Mouse (Mus musculus) testis, adult 2 months (tissue): ENCODE data around the gene Pi4ka. TPM values are rescaled to one million over a fixed set of nuclear protein-coding genes. Genes with fewer than 3 reads are reported as not detected.

Experiments used
- H3K27ac ChIP-seq: fragments of 200-500 bp; 2 replicates; pipeline ENCODE4 v1.5.1; 2012; ENCODE audit warnings: low read depth, low read length; ENCODE audit not compliant: control insufficient read depth, insufficient read depth
- H3K27me3 ChIP-seq: fragments of 200-500 bp; 2 replicates; pipeline ENCODE4 v1.6.1; 2012; ENCODE audit warnings: mild to moderate bottlenecking, low read length, moderate library complexity; ENCODE audit not compliant: control insufficient read depth, insufficient read depth
- H3K36me3 ChIP-seq: fragments of 200-500 bp; 2 replicates; pipeline ENCODE4 v1.6.1; 2012; ENCODE audit warnings: mild to moderate bottlenecking, low read length; ENCODE audit not compliant: control insufficient read depth, insufficient read depth
- H3K4me1 ChIP-seq: fragments of 200-500 bp; 2 replicates; pipeline ENCODE4 v1.6.1; 2012; ENCODE audit warnings: low read length; ENCODE audit not compliant: control insufficient read depth, insufficient read depth
- H3K4me3 ChIP-seq: fragments of 200-500 bp; 2 replicates; pipeline ENCODE4 v1.5.1; 2012; ENCODE audit warnings: low read depth, mild to moderate bottlenecking, low read length, moderate library complexity, mixed read lengths; ENCODE audit not compliant: control insufficient read depth
- CTCF ChIP-seq: fragments of 200-500 bp; IDR thresholded peaks from 2 replicates; pipeline ENCODE4 v1.5.1; 2012; ENCODE audit warnings: low read depth, mild to moderate bottlenecking, inconsistent platforms, low read length, moderate library complexity; ENCODE audit not compliant: control insufficient read depth, insufficient read depth, insufficient replicate concordance
- POLR2A ChIP-seq: fragments of 200-500 bp; IDR thresholded peaks from 2 replicates; pipeline ENCODE4 v1.6.1; 2012; ENCODE audit warnings: low read depth, mild to moderate bottlenecking, inconsistent platforms, low read length, moderate library complexity; ENCODE audit not compliant: control insufficient read depth
- polyA plus RNA-seq: library from polyadenylated mRNA; depleted of rRNA; stranded (reverse); fragments of >200 nt; gene quantifications from 2 replicates; pipeline ENCODE4 v1.2.3, GENCODE M21; 2012

Gene Pi4ka
- polyA plus RNA-seq, 1 experiment = 88.7 TPM

DNA sequence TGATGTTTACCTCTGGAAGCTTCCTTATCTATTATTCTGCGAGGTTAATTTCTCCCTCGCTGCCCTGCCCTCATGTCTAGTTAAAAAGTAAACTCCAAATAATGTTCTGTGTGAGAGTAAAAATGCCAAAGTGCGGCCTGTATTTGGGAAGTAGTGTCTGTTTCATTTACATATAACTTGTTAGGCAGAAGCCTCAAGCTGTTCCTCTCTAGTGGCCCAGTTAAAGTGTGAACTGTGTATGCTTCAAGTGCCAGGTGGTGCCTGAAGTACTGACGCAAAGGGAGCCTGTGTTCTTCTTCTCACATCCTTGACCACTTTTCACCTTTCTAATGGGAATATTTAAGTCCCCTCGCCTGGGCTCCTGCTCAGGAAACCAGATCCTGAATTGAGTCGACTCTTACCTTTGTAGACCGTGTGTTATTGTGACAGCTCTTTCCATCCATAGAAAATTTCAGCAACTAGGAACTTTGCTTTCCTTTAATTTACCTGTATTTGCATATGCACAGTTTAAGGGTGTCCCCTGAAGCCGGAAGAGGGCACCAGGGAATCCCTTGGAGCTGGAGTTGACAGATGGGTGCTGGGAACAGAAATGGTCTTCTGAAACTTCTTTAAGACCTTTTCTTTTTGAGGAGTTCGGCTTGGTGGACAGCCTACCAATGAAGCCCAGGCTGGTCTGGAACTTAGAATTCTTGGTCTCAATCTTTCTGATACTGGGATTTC is 558 bp upstream of the Pi4ka start:
- TF ChIP-seq CTCF (no peak), POLR2A (no peak)
- peak overlapping the region; percentile 100 for H3K4me3 ChIP-seq
- H3K27me3 ChIP-seq = no peaks in the 10 kb centered on the region
- H3K27ac ChIP-seq = no peak overlapping the region
- H3K36me3 ChIP-seq = no peaks in the 10 kb centered on the region
- peaks cover 2% of the 10 kb centered on the region; the same call in 1 of the 2 replicates for H3K4me1 ChIP-seq

DNA sequence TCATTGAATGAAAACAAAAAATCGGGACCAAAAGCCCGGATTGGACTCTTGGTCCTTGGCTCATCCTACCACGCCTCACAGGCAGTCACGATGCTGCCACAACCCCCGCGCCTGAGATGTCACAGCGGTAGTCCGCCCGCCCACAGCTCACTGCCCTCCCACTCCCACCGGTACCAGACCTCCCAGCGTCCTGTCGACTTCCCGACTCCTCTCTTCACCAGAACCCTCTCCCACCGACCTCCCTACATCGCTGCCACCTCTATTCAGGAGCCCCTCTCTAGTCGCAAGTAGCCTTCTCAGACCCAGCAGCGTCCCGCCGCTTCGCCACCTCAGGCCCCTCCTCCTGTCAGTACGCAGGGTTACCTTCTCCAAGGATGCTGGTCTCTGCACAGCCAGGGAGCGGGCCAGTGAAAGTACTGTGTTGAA is 830 bp downstream of the Pi4ka start:
- Histone ChIP-seq H3K27ac (peak overlapping the region; percentile 80), H3K4me3 (peak overlapping the region; percentile 100), H3K27me3 (no peaks in the 10 kb centered on the region), H3K4me1 (peaks cover 2% of the 10 kb centered on the region; the same call in 1 of the 2 replicates), H3K36me3 (no peaks in the 10 kb centered on the region)
- TF ChIP-seq CTCF (no peak), POLR2A (no peak; the same call in 1 of the 2 replicates)

DNA sequence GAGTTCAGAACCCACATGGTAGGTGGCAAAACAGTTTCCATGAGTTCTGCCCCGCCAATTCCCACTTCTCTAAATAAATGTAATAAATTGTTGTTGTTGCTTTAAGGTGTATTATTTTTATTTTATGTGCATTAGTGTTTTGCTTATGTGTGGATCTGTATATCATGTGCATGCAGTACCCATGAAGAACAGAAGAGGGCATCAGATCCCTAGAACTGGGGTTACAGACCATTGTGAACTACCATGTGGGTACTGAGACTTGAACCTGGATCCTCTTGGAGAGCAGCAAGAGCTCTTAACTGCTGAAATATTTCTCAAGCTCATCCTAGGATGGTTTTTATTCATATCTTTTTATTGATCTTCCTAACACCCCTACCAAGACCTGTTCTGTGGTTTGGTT is 3.3 kb downstream of the Pi4ka start:
- H3K4me3 ChIP-seq = no peak overlapping the region
- TF ChIP-seq POLR2A (no peak), CTCF (no peak)

DNA sequence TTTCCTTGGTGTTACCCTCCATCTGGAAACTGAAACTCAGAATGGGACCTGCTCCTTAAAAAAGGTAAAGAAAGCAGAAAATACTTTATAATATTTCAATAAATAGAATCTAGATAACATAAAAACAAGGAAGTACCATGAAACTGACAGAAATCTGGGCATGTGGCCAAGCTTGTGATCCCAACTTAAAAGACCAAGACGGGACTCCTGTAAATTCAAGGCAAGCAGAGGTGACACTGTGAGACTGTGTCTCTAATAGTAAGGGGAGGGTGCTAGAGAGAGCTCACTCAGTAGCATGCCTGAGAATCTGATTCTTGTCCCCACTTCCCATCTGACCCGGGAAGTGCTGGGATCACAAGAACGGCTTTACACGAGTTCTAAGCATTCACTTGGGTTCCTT is 13.3 kb downstream of the Pi4ka start:
- H3K4me3 ChIP-seq = no peak overlapping the region
- H3K27me3 ChIP-seq = no peaks in the 10 kb centered on the region
- no peak for TF ChIP-seq CTCF
- TF ChIP-seq POLR2A = no peak
- no peaks in the 10 kb centered on the region for H3K36me3 ChIP-seq
- no peak overlapping the region for H3K27ac ChIP-seq
- no peaks in the 10 kb centered on the region for H3K4me1 ChIP-seq

More for the DNA sequence above, 3.3 kb downstream of the Pi4ka start:
- Histone ChIP-seq H3K27ac (no peak overlapping the region), H3K27me3 (no peaks in the 10 kb centered on the region), H3K4me1 (peaks cover 2% of the 10 kb centered on the region; the same call in 1 of the 2 replicates), H3K36me3 (no peaks in the 10 kb centered on the region)

DNA sequence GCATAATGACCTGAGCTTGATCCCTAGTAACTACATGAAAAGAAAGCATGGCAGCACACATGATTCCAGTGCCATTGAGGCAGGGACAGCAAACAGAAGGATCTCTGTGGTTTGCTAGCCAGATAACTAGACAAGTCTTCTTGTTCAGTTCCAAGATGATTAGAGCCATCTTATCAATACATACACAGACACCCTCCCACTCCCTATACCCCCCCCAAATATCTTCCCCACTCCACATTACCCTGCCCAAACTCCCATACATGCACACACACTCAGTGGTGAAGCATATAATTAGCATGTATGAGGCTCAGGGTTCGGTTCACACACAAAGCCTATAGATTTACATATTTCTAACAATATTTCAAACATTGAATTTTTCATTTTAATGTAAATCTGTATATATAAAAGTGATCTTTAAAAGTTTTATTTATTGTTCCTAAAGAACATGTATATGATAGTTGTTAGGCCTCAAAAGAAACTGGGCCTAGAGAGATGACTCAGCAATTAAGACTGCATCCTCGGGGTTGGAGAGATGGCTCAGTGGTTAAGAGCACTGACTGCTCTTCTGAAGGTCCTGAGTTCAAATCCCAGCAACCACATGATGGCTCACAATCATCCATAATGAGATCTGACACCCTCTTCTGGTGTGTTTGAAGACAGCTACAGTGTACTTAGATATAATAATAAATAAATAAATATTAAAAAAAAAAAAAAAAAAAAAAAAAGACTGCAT is 22.4 kb downstream of the Pi4ka start:
- no peak for TF ChIP-seq POLR2A
- no peak for TF ChIP-seq CTCF
- Histone ChIP-seq H3K27ac (no peak overlapping the region), H3K27me3 (no peaks in the 10 kb centered on the region), H3K36me3 (no peaks in the 10 kb centered on the region), H3K4me3 (no peak overlapping the region), H3K4me1 (no peaks in the 10 kb centered on the region)

DNA sequence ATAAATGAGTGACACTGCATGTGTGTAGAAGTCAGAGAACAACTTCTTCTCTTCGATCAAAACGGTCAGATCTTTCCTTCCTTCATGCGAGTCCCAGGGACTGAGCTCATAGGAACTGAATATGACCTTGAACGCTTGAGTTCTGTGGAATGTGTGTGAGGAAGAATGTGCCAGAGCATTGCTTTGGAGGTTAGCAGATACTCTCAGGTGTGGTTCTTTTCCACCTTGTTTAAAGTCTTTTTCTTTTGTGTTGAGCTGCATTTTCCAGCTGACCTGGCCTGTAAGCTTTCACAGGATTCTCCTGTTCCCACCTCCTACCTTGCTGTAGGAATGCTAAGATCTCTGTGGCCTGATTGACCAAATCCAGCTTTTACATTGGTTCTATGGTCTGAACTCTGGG is 23.8 kb downstream of the Pi4ka start:
- Histone ChIP-seq H3K36me3 (no peaks in the 10 kb centered on the region), H3K27me3 (no peaks in the 10 kb centered on the region), H3K27ac (no peak overlapping the region), H3K4me1 (no peaks in the 10 kb centered on the region), H3K4me3 (no peak overlapping the region)
- TF ChIP-seq CTCF = no peak
- no peak for TF ChIP-seq POLR2A

DNA sequence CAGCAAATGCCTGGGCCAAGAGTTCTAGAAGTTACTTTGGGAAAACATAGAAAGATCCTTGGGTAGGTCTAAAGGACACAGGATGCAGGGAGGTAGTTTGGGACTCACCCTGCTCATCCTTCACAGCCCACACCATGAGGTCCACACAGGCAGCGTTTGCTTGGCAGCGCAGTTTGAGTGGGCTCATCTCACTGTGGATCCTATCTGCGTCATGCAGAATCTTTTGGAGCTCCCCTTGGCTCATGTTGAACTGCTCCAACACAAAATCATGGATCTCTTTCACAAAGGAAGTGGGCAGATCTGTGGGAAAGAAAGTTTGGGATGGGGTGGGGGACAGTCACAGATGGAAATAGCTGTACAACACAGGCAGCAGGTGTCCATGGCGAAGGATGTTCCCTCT is 47.3 kb downstream of the Pi4ka start:
- TF ChIP-seq POLR2A = no peak
- no peak overlapping the region for H3K4me3 ChIP-seq
- peaks cover 5% of the 10 kb centered on the region for H3K36me3 ChIP-seq
- H3K27me3 ChIP-seq = no peaks in the 10 kb centered on the region
- no peak overlapping the region for H3K27ac ChIP-seq
- H3K4me1 ChIP-seq = no peaks in the 10 kb centered on the region
